In the genomic region with DNA sequence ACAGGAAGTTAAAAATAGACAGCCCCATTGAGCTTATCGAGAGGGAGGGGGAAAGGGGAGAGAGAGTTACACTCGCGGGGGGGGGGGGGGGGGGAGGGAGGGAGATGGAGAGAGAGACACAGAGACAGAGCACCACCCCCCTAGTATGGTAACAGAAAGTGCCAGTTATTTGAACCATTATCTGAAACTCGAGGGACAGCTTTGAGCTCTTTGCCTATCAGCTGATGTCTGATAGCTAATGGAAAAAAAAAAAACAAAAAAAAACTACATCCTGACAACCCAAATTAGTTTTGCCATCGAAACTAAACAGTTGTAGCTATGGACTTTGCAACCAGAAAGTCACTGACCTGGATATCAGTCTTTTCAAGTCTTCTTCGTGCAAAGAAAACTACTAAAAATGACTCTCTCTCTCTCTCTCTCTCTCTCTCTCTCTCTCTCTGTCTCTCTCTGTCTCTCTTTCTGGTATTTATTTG, we compare ENCODE assay signal across 9 mouse cellular contexts. TPM values are rescaled to one million over a fixed set of nuclear protein-coding genes. Genes with fewer than 3 reads are reported as not detected.
DNase-seq lines count a peak whose midpoint lies in the region; TF ChIP-seq lines count a peak whose summit lies in the region.
"Had no signal": no experiment of that assay in that cellular context is flagged by ENCODE, and none has a peak within 500 bp of the region (broad histone marks: within the 10 kb centered on the region; RNA-seq: fewer than 3 reads in every experiment).

A gene (minus strand): TSS at position 4 of the 473 bp plus-strand sequence.

- peak within 1 kb of the TSS; percentile 18 for H3K9ac ChIP-seq in ES-E14 (ENCODE audit: insufficient read depth, low read depth, low read length, poor library complexity, severe bottlenecking)

- no peak for TF ChIP-seq POLR2A in myocyte (IDR thresholded peaks at IDR 0.05; ENCODE audit: insufficient read length, low read depth)

- WGBS in heart, embryonic 10.5 days, result 2% methylated on average over 3 of the region's 6 CpGs

- intact Hi-C loops in left cerebral cortex, postnatal 10 days (cut with DNase I), result no loop called here

- H3K36me3 ChIP-seq in ES-E14 (ENCODE audit: control insufficient read depth, insufficient read depth, low read length, poor library complexity, severe bottlenecking) (no peaks in the 10 kb centered on the region), myocyte (ENCODE audit: control insufficient read depth, insufficient read depth) (peaks cover 19% of the 10 kb centered on the region)
- H3K36me3 ChIP-seq in heart, embryonic 10.5 days, result peaks cover 24% of the 10 kb centered on the region

- H3K27me3 ChIP-seq in heart, embryonic 10.5 days (ENCODE audit: insufficient read depth, poor library complexity, severe bottlenecking), result no peaks in the 10 kb centered on the region
- H3K27me3 ChIP-seq in myocyte (ENCODE audit: control insufficient read depth, insufficient read depth, insufficient read length), result no peaks in the 10 kb centered on the region
- H3K27me3 ChIP-seq: CH12.LX had no signal

- no peak within 1 kb of the TSS for H3K27ac ChIP-seq in ES-E14 (ENCODE audit: insufficient read depth, low read depth, low read length, poor library complexity, severe bottlenecking)
- H3K27ac ChIP-seq in heart, embryonic 10.5 days, result peak within 1 kb of the TSS; percentile 97

- H3K4me3 ChIP-seq in ES-E14 (ENCODE audit: insufficient read depth in 1 of 2, low read depth in 1 of 2, low read length in 2 of 2, poor library complexity in 1 of 2, severe bottlenecking in 1 of 2), result peak within 1 kb of the TSS; percentile 50 to 68
- H3K4me3 ChIP-seq in heart, embryonic 10.5 days, result peak within 1 kb of the TSS; percentile 76
- H3K4me3 ChIP-seq in myocyte, result peak within 1 kb of the TSS; percentile 47

- peaks cover 26% of the 10 kb centered on the region for H3K79me2 ChIP-seq in myocyte (ENCODE audit: control insufficient read depth, insufficient read depth)

- in situ Hi-C loops in ES-E14 (cut with MboI; ENCODE audit: low sequenced_read_pairs in 2 of 2, unreplicated experiment in 2 of 2), result no loop called here

- peaks cover 10 to 12% of the 10 kb centered on the region in 2 experiments; a peak in 3 of 4 replicates for H3K4me1 ChIP-seq in ES-E14 (ENCODE audit: control insufficient read depth in 2 of 2, insufficient read depth in 2 of 2, low read length in 2 of 2, poor library complexity in 1 of 2)
- H3K4me1 ChIP-seq in heart, embryonic 10.5 days, result peaks cover 64% of the 10 kb centered on the region

- H3K4me2 ChIP-seq in myocyte (ENCODE audit: low read depth), result peak within 1 kb of the TSS; percentile 75

- H3K9me3 ChIP-seq in ES-E14 (ENCODE audit: control insufficient read depth, insufficient read depth, low read depth, low read length), result no peaks in the 10 kb centered on the region
- H3K9me3 ChIP-seq in heart, embryonic 10.5 days, result no peaks in the 10 kb centered on the region

- no peak for DNase-seq in gastrocnemius, postnatal 10 days
- DNase-seq in gastrocnemius, adult 8-10 months (ENCODE audit: low spot score in 2 of 2), result no peak
- DNase-seq in ES-E14 (ENCODE audit: low read depth, low spot score), result no peak
- DNase-seq in heart, embryonic 10.5 days (ENCODE audit: low spot score), result no peak
- no peak for DNase-seq in left cerebral cortex, postnatal 10 days (ENCODE audit: extremely low spot score in 1 of 2, low spot score in 2 of 2)
- DNase-seq in thymus, postnatal 25 days, result no peak
- DNase-seq in cerebellum, adult 11-12 months, result no peak

- peak within 1 kb of the TSS; percentile 41 for H3ac ChIP-seq in myocyte (ENCODE audit: control insufficient read depth, insufficient read length)

TF ChIP-seq in ES-E14, 5 proteins besides CTCF, POLR2A, EP300 and RAD21:
- TF ChIP-seq ZNF384 (IDR thresholded peaks at IDR 0.05; ENCODE audit: low read depth, low read length), result peak; percentile 80
- no peak for TF ChIP-seq ZC3H11A (IDR thresholded peaks at IDR 0.05; ENCODE audit: borderline replicate concordance, low read depth, low read length)

TF ChIP-seq in myocyte, 11 proteins besides CTCF, POLR2A, EP300 and RAD21:
- no peak for TF ChIP-seq REST (IDR thresholded peaks at IDR 0.05; ENCODE audit: insufficient read depth, insufficient read length)
- no peak for TF ChIP-seq MAX (IDR thresholded peaks at IDR 0.05; ENCODE audit: low read depth)
- TF ChIP-seq TCF3 (IDR thresholded peaks at IDR 0.05; ENCODE audit: insufficient read length, low read depth), result no peak
- no peak for TF ChIP-seq MYOG (IDR thresholded peaks at IDR 0.05; ENCODE audit: control insufficient read depth in 1 of 3, insufficient read depth in 1 of 3, insufficient read length in 2 of 3, low read depth in 2 of 3)
- no peak for TF ChIP-seq E2F4 (IDR thresholded peaks at IDR 0.05; ENCODE audit: insufficient read depth)
- no peak for TF ChIP-seq CEBPB (IDR thresholded peaks at IDR 0.05; ENCODE audit: insufficient read depth, poor library complexity, severe bottlenecking)
- TF ChIP-seq POLR2AphosphoS2 (IDR thresholded peaks at IDR 0.05; ENCODE audit: insufficient read length, low read depth), result no peak
- TF ChIP-seq TCF12 (IDR thresholded peaks at IDR 0.05; ENCODE audit: insufficient read depth, poor library complexity, severe bottlenecking), result no peak
- no peak for TF ChIP-seq SRF (IDR thresholded peaks at IDR 0.05; ENCODE audit: control insufficient read depth, insufficient read length, low read depth)
- TF ChIP-seq MYOD1 (IDR thresholded peaks at IDR 0.05; ENCODE audit: control insufficient read depth in 1 of 3, insufficient read length in 2 of 3, low read depth in 2 of 3), result no peak
- TF ChIP-seq USF1 (IDR thresholded peaks at IDR 0.05; ENCODE audit: low read depth), result no peak

RNA-seq across cellular contexts. Expression of the gene that starts here (rescaled TPM):
- 10 to 100 TPM; 65.1 to 71.3 TPM for total RNA-seq in gastrocnemius, postnatal 10 days (2021)
- 1 to 10 TPM; 3.6 to 9.2 (median 6.0) TPM for total RNA-seq in gastrocnemius, adult 8-10 months (2022)
- 2.2 and 3.3 TPM in 2 replicates for total RNA-seq in ES-E14 (2012; rRNA removed)
- polyA plus RNA-seq in heart, embryonic 10.5 days (2016; fragmentation: Nextera tagmentation; extraction: Ambion mirVana), result 150 and 241 TPM in 2 replicates
- total RNA-seq in left cerebral cortex, postnatal 10 days (2021), result 10 to 100 TPM; 21.1 to 30.3 TPM
- 43.2 TPM for polyA plus RNA-seq in myocyte (2012; fragmentation: generic; extraction: Trizol)
- total RNA-seq: CH12.LX had no signal
